Mouse (Mus musculus) testis, postnatal 10 days (tissue): ENCODE measurements around the gene Tet2.
A peak's percentile ranks its signal among the peaks of the same experiment; 100 is the strongest.
"Not testable (repeated sequence)": the region's sequence is repeated elsewhere in the genome, so short reads cannot be mapped to it uniquely, and the experiment has no call there.

ENCODE experiments used
- DNase-seq: peaks from one replicate; pipeline ENCODE4 v3.0.0; 2021; ENCODE audit warnings: low spot score

Tet2 gene

DNA sequence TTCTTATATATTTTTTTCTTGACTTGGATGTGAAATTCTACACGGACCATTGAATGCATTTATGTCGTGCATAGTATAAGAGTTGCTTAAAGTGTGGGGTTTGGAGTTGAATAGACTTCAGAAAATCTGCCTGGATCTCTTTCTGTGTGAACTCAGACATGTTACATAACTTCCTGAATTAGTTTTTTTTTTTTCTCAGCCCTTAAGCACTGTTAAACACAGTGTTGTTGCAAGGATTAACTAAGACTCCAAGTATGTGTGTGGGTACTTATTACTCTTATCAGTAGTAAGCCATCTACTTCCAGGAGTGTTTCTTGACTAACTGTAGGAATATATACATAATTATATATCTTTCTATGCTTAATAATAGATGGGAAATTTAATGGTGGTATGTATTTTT lies 3.7 kb upstream of the Tet2 start:
- no peak for DNase-seq

DNA sequence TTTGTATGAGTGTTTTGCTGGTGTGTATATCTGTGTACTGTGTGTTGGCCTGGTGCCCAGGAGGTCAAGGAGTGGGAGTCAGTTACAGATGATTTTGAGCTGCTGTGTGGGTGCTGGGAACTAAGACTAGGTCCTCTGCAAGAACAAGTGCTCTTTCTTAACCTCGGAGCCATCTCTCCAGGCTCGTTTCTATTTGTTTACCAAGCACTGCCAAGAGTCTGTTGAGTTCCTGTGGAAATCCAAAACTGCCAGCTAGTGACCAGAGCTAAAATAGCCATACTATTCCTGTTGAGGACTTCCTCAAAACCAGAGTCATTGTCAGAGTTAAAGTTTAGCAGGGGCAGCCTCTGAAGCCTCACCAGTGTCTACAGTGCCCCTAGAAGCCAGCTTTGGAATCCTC lies 1.9 kb upstream of the Tet2 start:
- DNase-seq, result peak; percentile 49

DNA sequence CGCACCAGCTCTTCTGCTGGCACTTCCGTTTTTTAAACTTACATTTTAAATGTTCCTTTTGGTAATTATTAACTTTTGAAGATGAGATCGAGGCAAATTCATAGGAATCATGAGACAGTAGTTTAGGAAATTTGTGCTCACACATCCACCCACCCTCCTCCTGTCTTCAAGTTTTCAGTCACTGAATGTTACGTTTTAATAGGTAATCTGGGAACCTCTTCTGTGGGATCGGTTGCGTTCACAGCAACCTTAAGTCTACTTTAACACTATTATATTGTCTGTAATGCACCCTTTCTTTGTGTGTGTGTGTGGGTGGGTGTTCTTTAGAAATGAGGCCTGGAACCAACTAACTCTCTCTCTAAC lies 346 bp upstream of the Tet2 start:
- no peak for DNase-seq

DNA sequence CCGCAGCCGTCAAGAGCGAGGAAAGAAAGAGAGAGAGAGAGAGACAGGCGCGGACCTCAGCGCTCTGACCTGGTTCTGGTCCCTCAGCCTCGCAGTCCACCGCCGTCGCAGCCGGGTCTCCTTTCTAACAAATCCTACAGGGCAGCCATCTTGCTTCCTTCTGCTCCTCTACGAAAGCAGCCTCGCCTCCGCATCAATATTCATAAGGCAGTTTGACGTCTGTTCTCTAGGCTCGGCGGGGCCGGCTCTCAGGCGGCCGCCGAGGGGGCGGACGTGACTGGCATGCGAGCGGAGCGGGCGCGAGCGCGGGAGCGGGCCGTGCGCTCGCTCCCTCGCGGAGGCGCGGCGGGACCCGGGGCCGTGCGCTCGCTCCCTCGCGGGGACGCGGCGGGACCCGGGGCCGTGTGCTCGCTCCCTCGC lies 798 bp downstream of the Tet2 start:
- DNase-seq, result peak; percentile 83

DNA sequence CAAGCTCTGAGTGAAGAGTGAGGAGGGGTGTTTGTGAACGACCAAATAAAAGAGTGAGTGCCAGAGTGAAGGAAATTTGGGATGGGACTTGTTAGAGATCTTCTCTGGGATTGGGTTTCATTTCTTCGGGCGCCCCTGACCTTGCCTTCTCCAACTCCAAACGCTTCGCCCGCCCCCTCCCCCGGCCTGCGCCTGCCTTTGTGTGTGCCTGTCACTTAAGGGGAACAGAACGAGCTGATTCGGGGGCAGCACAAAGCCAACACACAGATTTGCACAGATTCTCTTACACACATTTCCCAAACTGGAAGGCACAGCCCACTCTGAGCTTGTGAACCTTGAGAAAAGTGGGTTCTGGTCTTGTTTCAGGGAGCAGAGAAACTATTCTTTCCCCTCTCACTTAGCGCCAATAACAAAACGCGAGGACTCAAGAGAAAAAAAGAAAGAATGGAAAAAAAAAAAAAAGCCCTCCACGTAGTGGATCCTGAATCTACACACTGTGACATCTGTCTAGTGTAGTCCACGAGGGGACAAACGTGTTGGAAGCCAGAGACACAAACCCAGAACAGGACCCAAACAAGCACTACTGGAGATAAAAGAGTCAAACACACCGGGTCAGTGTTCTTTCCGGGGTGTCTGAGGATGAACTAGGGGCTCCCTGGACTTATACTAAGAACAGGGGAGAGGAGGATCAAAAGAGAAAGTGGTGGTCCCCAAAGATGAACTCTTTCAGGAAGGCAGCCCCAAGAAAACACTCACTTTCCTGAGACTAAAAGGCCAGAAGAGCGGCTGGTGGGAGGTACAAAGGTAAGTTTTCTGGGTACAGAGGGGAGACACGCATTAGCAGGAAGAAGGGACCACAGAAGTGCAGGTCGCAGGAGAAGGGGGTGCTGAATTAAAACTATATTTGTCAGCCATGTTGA lies 1.6 kb downstream of the Tet2 start:
- DNase-seq, result peak; percentile 60

DNA sequence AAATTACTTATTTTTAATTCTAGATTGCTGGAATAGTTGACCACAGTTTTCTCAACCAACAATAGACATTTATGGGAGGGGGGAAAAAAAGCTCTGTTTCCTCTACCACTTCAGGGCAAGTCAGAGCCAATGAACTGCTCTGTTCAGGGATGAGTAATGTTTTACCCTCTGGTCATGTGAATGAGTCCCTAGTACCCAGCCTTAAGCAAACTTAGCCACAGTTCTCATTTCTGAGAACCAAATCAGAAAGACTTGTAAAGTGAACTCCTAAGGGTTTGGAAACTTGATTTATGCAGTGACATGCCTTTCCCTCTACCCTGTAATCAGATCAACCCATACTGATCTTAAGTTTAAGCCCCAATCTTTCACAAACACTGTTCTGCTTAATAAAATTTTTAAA lies 2.9 kb downstream of the Tet2 start:
- DNase-seq, result no peak

DNA sequence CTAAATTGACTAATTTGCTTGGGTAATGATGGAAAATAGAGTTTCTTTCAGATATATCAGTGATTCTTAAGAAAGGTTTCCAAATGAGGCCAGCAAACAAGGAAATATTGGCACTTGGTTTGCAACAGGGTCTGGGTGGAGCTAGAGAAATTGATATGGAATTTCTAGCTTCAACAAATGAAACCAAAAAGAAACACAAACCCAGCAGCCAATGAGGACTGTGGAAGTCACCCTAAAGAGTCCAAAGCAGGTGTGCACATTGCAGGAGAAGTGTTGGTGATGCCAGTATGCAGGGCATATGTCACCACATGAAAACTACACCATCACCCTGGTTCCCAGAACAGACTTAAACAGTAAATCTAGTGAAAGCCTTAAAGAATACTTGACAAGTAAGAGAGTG lies 3.9 kb downstream of the Tet2 start:
- DNase-seq, result no peak

DNA sequence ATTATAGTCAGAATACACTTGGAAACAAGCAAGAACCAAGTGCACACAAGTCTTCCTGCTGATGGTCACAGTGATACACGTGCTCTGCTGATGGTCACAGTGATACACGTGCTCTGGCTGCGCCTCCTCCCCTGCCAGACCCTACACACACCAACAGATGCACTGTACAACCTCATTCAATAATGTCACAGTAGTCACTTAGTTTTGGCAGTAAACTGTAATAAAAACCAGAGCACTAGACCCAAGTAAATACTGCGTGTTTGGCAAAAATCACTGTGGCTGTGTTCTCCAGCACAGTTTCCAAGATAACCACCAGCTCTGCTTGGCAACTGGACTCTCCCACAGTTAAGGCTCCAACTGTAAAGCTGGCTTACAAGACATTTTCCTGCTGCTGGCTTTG lies 4.9 kb downstream of the Tet2 start:
- no peak for DNase-seq

DNA sequence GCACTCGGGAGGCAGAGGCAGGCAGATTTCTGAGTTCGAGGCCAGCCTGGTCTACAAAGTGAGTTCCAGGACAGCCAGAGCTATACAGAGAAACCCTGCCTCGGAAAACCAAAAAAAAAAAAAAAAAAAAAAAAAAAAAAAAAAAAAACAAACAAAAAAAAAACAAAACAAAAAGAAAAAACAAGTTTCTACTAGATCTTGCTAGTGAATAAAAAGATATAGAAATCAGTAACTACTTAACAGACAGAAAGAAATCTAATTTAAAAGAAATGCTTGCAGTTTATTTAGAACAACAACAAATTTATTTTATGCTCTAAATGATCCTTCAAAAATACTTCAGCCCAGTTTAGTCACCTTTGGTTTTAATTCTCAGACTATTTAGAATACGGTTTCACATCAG lies 6.4 kb downstream of the Tet2 start:
- DNase-seq, result not testable (repeated sequence)

DNA sequence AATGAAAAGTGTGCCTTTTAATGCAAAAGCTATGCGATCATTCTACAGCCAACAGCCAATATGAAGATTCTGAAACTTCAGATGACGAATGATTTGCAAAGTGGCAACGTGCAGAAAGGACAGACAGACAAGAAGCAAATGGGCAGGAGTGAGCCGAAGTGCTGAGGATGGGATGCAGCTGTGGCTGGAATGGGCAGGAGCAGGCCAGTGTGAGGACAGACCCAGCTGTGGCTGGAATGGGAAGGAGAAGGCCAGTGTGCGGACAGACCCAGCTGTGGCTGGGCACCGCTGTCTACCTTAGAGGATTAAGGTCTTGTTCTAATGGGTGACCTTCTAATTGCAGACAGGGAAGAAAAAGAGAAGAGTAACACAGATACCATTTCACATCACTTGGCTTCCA lies 9.3 kb downstream of the Tet2 start:
- DNase-seq, result no peak

DNA sequence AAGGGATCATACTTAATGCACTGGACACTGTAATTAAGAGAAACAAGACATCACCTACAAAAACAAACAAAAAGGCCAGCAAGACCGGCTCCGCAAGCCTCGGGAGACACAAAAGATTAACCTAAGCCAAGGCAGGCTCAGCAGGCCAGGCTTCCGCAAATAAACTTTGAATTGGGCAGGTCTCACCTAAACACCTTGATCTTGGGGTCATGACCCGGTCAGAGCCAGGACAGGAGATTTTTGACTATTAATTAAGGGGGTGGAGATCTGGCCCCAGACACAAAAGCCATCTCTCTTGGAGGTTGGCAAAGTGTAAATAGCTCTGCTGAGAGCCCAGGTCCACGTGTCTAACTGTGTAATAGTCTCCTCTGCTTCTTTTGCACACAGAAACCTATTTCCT lies 10.9 kb downstream of the Tet2 start:
- no peak for DNase-seq

DNA sequence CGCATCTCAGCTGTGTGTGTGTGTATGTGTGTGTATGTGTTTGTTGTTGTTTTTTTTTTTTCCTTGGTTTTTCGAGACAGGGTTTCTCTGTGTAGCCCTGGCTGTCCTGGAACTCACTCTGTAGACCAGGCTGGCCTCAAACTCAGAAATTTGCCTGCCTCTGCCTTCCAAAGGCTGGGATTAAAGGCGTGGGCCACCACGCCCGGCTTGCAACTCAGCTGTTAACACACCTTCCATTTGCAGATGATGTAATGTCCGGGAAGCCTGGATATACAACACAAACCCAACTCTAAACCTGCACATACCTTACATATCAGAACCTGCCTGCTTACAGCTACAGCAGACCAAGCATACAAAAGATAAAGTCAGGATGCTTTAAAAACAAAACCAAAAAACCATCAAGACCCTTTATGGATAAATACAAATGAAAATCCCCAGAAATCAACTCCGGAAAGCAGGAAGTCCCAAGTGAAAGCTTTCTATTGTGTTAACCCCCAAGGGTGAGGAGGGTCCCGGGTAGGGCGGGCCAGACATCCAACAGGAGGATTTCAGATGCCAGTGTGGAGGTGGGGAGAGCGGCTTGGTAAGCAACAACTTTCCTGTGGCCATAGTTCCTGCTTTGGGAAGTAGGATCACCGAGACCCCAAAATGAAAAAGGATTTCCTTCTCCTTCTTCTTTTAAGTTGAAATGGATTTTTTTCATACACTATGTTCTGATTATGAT lies 11.5 kb downstream of the Tet2 start:
- DNase-seq, result no peak

DNA sequence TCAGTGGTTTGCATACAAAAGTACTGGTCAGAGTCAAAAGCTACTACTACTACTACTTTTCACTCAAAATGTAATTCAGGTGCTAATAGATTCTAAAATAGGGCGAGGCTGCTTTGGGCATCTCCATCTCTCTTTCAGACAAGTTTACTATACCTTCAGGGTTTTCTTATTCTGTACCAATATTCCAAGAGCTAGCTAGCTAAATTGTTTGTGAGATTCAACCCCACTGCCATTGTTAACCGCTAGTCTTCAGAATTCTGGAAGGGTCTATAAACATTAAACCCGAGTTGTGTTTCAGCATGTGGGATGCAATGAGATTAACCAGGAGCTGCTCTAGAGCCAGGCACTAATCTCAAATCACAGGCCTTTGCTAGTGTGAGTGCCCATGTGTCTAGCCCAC lies 12.1 kb downstream of the Tet2 start:
- no peak for DNase-seq

DNA sequence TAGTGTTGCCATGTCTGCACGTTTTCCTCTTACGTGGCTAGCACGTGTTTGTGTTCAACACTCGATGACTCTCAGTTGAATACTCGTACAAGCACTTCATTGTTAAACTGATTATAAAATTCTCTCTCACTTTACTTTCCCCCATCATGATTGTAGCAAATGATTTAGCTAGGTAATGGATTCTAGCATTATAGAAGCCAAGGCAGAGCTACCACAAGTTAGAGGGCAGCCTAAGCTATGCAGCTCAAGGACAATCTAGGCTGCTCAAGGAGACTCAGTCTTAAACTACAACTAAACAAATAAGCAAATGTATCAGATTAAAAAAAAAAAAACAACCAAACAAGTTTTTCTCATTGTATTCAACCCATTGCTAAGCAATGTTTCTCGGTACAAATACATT lies 12.7 kb downstream of the Tet2 start:
- no peak for DNase-seq

DNA sequence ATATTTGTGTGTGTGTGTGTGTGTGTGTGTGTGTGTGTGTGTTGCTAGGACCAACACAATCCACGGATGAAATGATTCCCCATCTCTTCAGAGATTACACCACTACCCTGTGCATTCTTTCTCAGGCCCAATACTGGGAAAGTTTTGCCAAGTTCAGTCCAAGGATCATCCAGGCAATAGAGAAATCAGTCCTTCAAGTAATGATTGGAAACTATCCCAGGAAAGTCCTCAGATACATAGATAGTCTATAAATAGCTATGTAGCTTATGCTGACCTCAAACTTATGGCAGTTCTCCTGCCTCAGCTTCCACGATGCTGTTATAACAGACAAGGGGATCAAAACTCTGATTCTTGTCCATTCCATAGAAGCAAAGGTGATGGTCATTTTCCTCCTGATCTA lies 13.8 kb downstream of the Tet2 start:
- no peak for DNase-seq

DNA sequence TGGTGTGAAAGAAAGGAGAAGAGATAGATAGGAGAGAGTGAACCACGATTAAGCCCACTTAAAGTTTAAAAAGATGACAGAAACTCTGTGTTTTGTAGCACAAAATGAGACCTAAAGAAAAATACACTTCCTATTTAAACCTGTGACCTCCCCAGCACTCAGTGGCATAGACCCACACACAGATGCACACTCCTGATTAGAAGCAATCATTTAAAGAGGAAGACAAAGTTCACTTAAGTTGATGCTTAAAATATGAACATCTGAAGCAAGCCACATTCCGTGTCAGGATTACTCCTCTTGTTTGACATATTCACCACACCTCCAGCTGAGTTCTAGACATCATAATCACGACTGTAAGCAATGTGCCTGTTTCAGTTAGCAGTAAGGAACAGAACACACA lies 14.3 kb downstream of the Tet2 start:
- no peak for DNase-seq

DNA sequence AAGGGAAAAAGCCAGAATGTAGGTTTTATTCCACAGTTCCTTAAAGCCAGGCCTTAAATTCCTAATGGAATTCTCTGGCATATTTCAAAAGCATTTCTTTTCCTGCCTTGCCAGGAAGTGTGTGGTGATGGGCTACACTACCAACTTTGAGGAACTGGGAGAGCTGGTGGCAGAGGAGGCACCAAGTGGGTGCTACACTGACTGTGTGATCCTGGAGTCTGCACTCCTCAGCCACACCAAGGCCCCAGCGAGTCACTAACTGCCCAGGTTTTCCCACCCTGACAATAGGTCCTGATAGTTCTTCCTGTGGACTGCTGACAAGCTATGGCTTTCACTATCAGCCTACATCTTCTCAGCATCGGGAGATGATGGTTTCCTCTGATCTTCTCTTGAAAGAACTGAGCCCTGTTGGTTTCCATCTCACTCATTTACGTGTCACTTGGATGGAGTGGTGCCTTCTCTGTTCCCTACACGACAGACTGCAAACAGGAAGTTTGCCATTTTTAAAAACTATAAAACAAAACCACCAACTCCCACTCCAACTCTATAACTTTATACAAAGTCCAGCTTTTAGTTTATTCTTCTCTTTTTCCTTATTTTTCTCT lies 18.7 kb downstream of the Tet2 start:
- DNase-seq, result no peak

DNA sequence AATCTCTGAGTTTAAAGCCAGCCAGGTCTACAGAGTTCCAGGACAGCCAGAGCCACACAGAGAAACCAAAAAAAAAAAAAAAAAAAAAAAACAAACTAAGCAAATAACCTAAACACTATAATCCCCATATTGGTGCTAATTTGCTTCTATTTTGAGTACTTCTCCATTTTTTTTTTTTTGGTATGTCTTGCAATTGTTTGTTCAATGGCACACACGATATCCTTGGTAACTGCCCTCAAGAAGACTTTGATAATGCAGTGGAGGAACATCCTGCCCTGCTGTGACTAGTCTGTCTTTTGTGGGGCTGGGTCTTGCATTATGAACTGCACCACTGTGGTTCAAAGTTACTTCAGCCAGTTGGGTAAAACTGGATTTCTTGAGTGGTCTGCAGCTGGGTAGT lies 19.4 kb downstream of the Tet2 start:
- DNase-seq, result no peak

DNA sequence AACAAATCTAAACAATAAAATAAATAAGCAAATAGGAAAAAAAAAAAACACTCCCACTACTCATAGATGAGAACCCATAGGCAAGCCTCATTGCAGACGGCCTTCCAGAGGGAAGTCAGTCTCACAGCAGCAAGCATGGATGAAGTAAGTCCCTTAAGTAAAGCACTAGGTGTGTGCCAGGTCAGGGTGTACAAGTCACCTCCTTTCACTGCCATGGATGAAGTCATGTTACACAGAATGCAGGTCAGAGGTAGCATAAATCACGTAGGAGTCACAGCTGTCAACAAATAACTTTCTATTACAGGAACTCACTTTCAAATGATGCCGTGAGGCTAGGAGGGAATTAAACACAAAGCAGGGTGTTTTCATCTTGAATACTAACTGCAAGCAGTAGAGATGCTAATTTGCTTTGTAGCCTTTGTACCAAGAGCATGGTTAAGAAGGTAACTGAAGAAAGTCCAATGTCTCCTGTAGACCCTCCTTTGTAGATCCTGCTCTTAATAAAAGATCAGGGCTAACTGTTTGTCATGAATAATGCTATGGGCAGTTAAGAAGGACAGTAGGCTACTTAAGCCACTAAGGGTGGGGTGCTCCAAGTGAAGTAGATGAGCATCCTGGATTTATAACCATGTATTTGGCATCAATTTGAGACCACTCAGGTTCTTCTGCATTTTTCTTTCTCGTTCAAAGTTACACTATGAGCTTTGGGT lies 20.4 kb downstream of the Tet2 start:
- no peak for DNase-seq

DNA sequence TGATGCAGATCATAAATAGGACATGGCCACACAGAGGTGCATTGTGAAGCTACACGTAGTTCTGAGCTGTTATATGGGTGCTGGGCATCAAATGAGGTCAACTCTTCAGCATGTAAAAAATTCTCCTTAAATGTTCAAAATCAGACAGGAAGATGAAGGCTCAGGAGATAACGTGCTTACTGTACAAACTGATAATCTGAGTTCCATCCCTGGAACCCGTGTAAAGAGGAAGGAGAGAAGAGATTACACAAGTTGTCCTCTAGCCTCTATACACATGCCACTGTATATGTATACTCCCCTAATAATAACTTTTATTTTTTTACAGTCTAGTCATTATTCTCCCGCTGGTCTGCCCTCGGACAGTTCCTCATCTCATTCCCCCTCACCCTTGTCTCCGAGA lies 21.7 kb downstream of the Tet2 start:
- no peak for DNase-seq

DNA sequence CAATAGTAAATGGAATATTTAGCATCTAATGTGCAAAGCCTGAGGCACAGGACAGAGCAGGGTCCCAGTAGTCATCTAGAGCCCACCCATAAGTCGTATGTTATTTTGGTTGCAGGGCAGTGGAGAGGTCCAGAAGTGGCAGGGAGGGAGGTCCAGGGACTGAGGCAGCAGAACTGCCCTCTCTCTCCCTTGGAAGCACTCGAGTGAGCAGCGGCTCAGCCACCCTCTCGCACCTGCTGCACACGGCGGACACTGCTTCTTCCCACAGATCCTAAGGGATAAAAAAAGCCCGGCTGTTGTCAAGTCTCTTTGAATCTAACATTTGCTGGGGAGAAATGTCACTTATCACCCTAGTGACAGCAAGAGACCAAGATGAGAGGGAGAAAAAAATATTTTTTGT lies 22.6 kb downstream of the Tet2 start:
- DNase-seq, result no peak

DNA sequence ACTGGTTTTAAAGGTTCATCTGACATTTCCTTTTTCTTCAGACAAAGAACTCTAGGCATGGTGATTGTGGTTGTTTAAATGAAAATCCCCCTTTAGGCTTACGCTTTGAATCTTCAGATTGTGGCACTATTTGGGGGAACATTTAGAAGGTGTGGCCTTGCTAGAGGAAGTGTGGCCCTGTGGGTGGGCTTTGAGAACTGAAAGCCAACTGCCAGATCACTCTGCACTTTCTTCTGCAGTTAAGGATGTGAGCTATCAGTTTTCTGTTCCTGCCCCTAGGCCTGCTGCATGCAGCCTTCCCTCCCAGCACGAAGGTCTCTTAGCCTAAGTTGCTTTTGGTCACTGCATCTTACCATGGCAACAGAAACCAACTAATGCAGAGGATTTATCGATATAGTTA lies 26.1 kb downstream of the Tet2 start:
- DNase-seq, result no peak

DNA sequence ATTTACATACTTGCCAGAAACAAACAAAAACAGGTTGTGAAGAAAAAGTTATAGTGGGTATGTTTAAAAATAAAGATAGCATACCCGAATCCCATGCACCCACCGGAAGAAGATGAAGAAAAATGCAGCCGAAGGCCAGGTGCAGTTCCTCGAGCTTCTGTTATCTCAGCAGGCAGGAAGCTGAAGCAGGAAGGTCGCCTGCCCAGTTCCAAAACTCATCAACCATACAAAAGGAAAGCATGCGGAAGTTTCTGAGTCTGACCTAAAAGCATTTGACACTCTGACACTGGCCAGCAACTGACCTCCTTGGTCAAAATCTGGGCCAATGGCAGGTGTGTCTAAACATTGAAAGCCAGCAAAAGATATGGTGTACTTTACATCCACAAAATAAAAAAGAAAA lies 26.8 kb downstream of the Tet2 start:
- DNase-seq, result no peak
